Mouse (Mus musculus): ENCODE data around the gene Naa35. TPM values are rescaled to one million over a fixed set of nuclear protein-coding genes. Genes with fewer than 3 reads are reported as not detected.

The Naa35 gene
- total RNA-seq (2023): 10 to 100 TPM; 63.5 to 69.1 TPM

GRCm38 (mm10) chr13:59584947-59585647 lies at the start of gene Naa35, which contains the start of gene Agtpbp1:
Gene Naa35 (plus strand): TSS chr13:59585259.
Gene Agtpbp1 (minus strand): TSS chr13:59585227.

DNA sequence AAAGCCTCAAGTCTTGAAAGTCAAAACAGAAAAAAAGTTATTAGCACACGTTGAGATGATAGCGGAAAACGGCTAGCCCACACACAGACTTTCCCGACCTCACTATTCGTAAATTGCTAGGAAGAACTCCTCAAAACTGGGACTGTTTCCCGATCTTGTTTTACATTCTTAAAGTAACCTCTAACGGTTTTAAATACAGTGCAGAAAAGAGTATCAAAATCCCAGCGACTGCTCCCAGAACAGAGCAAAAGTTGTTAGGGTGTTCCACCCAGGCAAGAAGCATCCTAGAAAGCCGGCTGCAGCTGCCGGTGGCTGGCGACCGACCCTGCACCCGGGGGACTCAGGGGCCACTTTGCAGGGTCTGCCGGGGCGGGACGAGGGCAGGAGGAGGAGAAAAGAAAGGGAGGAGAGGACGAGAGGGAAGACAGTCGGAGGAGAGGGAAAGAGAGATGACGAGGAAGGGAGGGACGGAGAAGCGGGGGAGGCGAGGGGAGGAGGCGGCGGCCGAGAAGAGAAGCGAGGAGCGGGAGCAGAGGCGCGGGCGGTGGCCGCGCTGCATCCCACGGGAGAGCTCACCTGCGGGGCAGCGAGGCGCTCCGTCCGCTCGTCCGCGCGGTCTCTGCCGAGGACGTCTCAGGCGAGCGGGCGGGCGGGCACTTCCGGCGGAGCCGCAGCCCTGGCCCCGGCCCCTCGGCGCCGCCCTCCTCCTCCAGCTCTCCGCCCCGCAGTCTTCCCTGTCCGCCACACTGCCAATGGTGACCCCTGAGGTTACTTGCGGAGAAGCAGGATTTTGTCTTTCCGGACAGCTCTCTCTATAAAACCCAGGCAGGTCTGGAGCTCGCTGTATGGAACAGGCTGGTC lies 90.3 kb downstream of the Naa35 start, which contains the start of gene Golm1:
Gene Golm1, minus strand, starts transcription at position 661 of the 861 bp plus-strand sequence.

Other genes with a start within 250 kb of the Naa35 start
- gene Agtpbp1, start within 50 bp of the Naa35 start, total RNA-seq (2023): 10 to 100 TPM; 48.1 to 62.3 TPM
- 10 to 100 TPM; 24.0 to 28.6 TPM for gene Golm1, start 90.6 kb downstream of the Naa35 start, total RNA-seq (2023)
- gene 4921517D22Rik, start 108.8 kb downstream of the Naa35 start, total RNA-seq (2023): not detected
- gene Spata31d1a, start 125.1 kb downstream of the Naa35 start, total RNA-seq (2023): under 1 TPM; 0.37 to 0.47 TPM
- gene Spata31d1b, start 127.0 kb downstream of the Naa35 start, total RNA-seq (2023): not detected
- not detected for gene Spata31d1d, start 146.5 kb downstream of the Naa35 start, total RNA-seq (2023)
- gene 1700014D04Rik, start 161.5 kb downstream of the Naa35 start, total RNA-seq (2023): not detected
- 10 to 100 TPM; 52.4 to 60.2 TPM for gene Isca1, start 184.6 kb downstream of the Naa35 start, total RNA-seq (2023)
- not detected for gene Gm49354, start 197.0 kb downstream of the Naa35 start, total RNA-seq (2023)
- gene Tut7, start 237.9 kb downstream of the Naa35 start, total RNA-seq (2023): 100 to 1,000 TPM; 408 to 422 TPM

Measured in neutrophil, adult 59 days (primary cell).